Mouse (Mus musculus): Measurements from ENCODE around the gene Arhgap40. TPM values are rescaled to one million over a fixed set of nuclear protein-coding genes. Genes with fewer than 3 reads are reported as not detected.

Arhgap40 gene
- polyA plus RNA-seq, 1 experiment: not detected

DNA sequence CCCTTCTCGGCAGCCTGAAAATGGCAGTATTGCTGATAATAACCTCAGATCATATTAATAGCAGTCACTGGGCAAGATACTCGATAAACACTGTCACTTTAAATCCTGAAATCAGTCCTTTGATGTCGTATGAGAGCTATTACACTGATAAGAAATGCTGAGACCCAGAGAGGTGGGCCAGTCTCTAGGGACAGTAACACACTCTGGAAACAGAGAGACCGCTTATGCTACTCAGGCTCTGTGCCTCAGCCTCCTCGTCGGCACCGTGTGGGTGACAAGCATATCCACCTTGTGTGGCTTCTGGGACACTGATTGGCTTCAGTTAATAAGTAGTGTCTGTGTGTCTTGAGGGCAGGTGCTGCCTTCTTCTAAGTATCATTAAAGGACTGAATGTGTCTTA lies 83.0 kb downstream of the Arhgap40 start:
- no peak for TF ChIP-seq CTCF (IDR thresholded peaks at IDR 0.05; ENCODE audit: borderline replicate concordance, insufficient read depth, low read length)
- no peak for TF ChIP-seq POLR2A (IDR thresholded peaks at IDR 0.05; ENCODE audit: low read depth, low read length)
- no peak overlapping the region for H3K27ac ChIP-seq (ENCODE audit: insufficient read depth, low read length)
- H3K4me3 ChIP-seq (ENCODE audit: insufficient read depth, low read length): no peak overlapping the region
- no peaks in the 10 kb centered on the region for H3K4me1 ChIP-seq (ENCODE audit: control insufficient read depth, insufficient read depth, low read length)

DNA sequence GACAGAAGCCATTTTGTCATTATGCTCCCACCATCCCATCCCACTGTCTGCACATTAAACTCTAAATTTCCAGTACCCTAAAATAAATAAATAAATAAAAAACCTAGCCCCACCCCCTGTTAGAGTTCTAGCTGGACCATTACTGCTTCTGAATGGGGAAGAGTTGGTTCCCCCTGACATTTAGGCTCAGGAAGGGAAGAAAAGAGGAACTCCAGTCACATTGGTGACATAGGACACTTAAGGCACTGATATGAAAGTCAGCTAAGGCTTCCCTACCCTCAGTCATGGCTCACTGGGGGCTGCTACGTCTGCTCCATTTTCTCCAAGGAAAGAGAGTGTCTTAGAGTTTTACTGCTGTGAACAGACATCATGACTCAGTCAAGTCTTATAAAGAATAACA lies 84.2 kb downstream of the Arhgap40 start:
- no peaks in the 10 kb centered on the region for H3K4me1 ChIP-seq (ENCODE audit: control insufficient read depth, insufficient read depth, low read length)
- no peak overlapping the region for H3K27ac ChIP-seq (ENCODE audit: insufficient read depth, low read length)
- H3K4me3 ChIP-seq (ENCODE audit: insufficient read depth, low read length): no peak overlapping the region
- TF ChIP-seq POLR2A (IDR thresholded peaks at IDR 0.05; ENCODE audit: low read depth, low read length) (no peak), CTCF (IDR thresholded peaks at IDR 0.05; ENCODE audit: borderline replicate concordance, insufficient read depth, low read length) (no peak)

Other genes starting within 250 kb of the Arhgap40 start
- gene Lbp, start 206.3 kb upstream of the Arhgap40 start, polyA plus RNA-seq (2011; ENCODE audit: insufficient read length, low read depth, missing spikeins): 0.47 and 2.7 TPM in 2 replicates
- 0.54 and 1.3 TPM in 2 replicates for gene Snhg11, start 137.2 kb upstream of the Arhgap40 start, polyA plus RNA-seq (2011; ENCODE audit: insufficient read length, low read depth, missing spikeins)
- 49.5 and 55.2 TPM in 2 replicates for gene Ralgapb, start 102.9 kb upstream of the Arhgap40 start, polyA plus RNA-seq (2011; ENCODE audit: insufficient read length, low read depth, missing spikeins)
- gene Adig, start 10.2 kb upstream of the Arhgap40 start, polyA plus RNA-seq (2011; ENCODE audit: insufficient read length, low read depth, missing spikeins): not detected in 2 replicates
- not detected in 2 replicates for gene Slc32a1, start 98.0 kb downstream of the Arhgap40 start, polyA plus RNA-seq (2011; ENCODE audit: insufficient read length, low read depth, missing spikeins)
- gene Actr5, start 112.1 kb downstream of the Arhgap40 start, polyA plus RNA-seq (2011; ENCODE audit: insufficient read length, low read depth, missing spikeins): 4.3 and 5.6 TPM in 2 replicates
- gene Ppp1r16b, start 152.6 kb downstream of the Arhgap40 start, polyA plus RNA-seq (2011; ENCODE audit: insufficient read length, low read depth, missing spikeins): 0.08 and 0.09 TPM in 2 replicates